Mouse (Mus musculus): ENCODE data around the gene Ankrd44.

Gene Ankrd44

DNA sequence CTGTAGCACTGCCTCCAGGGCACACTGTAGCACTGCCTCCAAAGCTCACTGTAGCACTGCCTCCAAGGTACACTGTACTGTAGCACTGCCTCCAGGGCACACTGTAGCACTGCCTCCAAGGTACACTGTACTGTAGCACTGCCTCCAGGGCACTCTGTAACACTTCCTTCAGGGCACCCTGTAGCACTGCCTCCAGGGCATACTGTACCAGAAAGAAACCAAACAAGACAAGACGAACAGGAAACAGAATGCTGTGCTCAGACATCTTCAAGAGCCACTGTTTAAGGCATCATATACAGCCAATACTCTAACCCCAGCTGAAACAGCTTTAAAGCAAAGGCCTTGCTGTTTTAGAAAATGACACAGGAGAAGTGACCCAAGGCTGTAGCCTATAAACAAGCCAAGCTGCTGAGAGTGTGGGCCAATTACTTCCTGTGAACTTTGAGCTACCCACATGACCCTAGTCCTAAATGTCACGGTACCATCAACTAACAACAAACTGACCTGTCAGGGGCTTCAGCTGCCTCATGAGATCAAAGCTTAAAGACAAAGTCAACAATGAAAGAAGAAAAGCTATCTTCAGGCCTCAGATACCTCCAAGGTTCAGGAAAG, 43.2 kb downstream of the Ankrd44 start:
- DNase-seq, result no peak

DNA sequence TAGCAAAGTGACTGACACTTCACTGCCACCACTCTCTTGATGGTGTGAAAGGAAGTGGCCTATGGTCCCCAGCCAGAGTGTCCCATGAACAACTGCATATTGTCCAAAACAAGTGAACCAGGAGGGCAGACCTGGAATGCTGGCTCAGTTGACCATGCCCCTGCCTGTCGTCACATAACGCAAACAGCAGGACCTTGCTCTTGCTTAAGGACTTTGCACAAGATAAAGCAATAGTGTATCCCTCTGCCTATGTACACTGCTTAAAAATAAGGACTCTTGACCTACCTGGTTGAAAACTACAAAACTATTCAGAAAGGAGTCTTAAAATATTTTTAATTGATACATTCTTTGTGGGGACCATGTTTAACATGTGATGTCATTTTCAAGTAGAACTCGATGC, 44.7 kb downstream of the Ankrd44 start:
- no peak for DNase-seq

DNA sequence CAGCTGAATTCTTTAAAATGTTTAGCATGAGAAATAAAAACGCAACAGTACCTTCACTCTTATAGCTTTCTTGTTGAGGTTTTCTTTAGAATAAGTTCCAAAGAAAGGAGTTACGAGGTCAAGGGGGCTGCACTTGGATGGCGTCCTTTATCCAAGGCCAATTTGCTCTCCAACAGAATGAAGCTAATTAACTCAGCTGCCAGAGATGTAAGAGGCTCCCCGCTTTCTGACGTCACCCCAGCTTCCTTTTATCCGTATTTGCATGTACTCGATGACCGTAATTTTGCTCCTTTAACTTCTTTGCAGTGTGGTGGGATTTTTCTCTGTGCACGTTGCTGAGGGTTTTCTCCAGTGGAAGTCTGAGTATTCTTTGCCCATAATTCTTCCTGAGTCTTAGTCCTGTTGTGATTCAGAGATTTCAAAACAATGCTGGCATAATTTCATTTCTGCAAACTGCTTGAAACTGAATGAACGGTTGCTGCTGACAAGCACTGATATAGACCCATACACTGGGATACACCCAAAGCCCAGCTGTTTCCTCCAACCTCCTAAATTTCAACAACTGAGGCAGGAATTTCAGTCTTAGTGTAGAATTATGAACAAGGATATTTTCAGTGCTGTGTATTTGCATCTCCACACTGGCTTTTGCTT, 48.6 kb downstream of the Ankrd44 start:
- no peak for DNase-seq

DNA sequence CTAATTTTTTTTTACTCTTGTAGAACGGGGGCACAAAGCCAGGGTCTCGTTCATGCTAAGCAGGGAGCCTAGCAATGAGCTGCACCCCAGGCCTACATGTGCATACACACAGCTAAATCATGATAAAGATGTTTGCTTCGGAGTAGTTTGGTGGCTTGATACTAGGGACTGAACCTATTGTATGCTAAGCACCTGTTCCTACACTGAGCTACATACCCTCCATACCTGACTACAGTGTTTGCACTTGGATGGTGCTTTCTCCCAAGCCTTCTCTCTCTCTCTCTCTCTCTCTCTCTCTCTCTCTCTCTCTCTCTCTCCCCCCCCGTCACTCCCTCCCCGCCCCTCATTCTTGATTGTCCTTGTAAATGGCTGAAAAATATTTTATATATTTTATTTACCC, 49.2 kb downstream of the Ankrd44 start:
- no peak for DNase-seq

DNA sequence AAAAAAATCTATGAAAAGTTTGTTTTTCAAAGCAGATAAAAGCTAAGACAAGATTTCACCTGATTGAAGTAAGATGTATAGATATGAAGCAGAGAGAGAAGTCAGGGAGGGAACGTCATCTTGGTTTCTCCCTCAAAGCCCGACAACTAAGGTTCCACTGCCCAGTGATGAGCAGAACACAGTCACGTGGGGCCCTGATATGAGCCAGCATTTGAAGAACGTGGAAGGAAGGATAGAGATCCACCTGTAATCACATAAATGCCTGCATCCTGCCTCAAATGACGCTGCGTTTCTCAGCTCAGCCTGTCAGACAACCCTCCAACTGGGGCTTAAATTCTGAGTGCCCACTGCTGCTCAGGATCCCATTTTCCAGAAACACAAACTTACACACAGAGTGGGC, 52.1 kb downstream of the Ankrd44 start:
- DNase-seq, result no peak

DNA sequence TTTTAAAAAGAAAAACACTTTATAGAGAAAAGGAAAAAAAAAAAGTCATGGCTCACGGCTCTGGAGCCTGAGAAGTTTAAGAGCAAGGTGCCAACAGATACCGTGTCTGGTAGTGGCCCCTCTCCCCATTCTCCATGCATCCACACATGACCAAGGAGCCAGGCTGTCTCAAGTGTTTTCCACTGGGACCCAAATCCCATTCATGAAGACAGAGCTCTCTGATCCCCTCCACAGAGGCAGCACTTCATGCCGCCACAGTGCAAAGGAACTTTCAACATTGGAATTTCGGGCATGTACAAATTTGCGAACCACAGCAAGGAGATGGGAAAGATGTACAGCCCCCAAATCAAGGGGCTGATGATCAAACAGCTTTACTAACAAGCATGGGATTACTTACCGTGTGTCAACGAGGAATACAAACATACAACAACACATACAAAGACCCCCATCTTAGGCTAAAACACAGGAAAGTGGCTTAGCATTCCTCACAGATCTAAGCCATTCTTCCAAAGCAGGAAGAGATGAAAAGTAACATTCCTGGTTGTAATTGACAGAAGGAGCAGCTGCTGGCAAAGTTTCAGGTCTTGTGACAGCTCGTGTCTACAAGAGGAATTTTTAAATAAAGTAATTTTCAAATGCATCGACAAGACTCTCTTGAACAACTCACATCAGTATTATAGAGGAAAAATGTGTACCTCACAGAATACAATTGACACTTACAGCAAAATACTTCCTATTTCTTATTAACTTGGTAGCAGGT, 53.1 kb downstream of the Ankrd44 start:
- no peak for DNase-seq

DNA sequence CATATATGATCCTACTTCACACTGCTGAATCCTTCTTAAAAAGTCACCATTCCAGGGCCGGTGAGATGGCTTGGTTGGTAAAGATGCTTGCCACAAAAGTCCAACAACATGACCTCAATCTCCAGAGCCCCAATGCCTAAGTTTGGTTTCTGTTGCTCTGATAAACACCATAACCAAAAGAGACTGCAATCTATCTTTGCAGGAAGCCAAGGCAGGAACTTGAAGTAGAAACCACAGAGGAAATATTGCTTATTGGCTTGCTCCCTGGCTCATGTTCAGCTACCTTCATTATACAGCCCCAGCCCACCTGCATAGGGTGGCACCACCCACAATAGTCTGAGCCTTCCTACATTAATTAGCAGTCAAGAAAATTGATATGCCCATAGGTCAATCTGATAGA, 54.9 kb downstream of the Ankrd44 start:
- no peak for DNase-seq

DNA sequence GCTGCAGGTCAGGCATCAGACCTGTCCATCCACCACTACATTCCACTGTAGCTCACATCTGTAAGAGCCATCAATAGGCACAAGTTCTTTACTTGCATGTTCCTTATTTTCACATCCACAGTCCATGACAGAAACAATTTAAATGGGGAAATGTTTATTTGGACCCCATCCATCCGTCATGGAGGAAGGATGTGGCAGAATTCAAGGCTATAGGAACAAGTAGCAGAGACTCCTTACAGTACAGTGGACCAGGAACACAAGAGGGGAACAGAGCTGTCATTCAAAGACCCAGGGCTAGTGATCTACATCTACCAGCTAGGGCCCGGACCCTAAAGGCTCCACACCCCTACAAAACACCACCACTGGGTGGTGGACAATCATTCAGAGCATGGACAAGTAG, 55.6 kb downstream of the Ankrd44 start:
- no peak for DNase-seq

DNA sequence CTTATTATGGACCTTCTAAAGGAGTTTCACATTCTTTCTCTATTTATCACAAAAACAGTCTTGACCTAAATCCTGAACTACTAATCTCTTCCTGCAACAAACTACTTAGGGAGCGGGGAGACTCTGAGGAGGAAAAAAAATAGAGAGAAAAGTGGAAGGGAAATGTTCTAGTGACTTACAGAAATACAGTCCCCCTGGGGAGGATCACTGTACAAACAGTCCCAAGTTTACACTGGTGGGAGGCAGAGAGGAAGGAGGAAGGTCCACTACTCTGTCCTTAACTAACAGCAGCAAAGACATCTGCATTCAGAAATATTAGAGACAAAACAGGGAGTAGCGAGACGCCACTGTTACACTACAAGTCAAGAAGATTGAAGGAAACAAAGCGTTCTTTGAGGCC, 59.0 kb downstream of the Ankrd44 start:
- no peak for DNase-seq

DNA sequence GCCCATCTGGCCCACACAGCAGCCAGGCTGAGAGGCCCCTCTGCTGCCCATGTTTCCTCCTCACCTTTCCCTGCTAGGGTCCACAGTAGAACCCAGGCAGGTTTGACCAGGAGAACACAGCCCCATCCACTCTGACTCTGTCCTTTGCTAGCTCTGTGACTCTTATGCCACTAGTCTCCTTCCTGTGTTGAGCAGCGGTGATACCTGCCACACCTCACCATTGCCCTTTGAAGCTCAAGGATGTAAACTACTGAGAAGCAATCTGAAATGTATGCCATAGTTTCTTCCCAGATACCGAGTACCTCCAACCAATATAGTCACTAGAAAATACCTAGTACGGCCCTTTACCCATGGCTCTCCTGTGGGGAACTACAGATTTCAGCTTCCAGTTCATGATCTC, 60.1 kb downstream of the Ankrd44 start:
- no peak for DNase-seq

DNA sequence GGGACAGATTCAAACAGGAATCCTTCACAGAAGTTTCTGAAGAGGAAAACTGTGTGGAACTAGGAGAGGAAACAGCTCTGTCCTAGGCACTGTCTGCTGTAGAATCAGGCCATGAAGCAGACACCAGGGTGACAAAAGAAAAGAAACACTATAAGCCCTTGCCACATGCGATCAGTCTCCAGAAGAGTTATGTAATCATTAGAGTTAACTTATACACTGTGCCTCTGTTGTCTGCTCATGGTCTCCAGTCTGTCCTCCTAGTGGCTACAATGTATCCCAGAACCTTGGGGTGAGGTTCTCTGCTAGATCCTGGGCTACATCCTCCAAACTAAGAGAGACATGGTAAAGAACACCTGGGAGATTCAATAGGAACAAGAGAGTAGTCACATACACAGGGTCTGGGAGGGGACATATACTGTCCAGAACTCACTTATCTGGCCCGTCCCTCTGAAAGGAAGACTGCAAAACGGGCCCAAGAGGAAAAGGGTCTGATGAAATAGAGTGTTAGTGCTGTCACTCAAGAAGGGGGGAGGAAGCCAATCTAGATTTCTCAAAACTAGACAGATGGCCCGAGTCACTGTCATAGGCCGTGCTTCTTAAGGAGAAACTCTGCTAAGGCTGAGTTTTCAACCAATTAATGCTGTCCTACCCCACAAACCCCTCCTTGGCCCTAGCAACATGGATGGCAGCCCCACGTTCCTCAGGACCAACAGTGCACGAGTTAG, 61.1 kb downstream of the Ankrd44 start:
- DNase-seq, result no peak

DNA sequence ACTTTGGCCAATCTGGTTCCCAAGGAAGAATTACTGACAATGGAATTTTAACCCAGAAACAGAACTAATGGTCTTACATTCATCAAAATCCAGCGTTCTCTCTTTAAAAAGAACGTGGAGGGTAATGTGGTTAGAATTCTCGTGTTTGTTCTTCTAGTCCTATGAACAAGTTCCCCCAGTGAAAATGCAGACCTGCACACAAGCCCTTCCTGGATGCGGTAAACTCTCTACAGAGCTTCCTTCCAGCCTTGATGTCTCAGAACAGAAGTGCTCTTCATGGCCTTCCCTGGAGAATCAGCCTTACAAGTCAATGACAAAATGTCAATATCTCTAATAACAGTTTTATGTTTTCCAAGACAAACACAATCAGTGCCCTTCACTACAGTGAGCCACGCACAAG, 65.8 kb downstream of the Ankrd44 start:
- no peak for DNase-seq

DNA sequence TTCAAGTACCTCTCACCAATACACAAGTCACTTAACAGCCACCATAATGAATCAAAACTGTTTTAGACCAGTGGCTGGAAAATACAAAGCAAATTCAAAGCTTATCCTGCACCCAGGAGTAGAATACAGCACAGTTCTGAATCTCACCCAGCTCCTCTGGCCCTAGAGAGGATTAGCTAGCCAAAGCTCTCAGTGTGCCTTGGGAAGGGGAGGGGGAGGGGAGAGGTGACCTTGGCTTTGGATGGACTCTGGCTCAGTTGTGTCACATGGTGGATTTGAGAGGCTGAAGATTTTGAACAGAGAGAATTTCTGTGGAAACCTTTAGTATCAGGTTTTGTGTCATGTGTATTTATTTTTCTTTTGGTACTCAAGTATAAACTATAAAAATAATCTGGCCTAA, 66.3 kb downstream of the Ankrd44 start:
- DNase-seq, result no peak

DNA sequence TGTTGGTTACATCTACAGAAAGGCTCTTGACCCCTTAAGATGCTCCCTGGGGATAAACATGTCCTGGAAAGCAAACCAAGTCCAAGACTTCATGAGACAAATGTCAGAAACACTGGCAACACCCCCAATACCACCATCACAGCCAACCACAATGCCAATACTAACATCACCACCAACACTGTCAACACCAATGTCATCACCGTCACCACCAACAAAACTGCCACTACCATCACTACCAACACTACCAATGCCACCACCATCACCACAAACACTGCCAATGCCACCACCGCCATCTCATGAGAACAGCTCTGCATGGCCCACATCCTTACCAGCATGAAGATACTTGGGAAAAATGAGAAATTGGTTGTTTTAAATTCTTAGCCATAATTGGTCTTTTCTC, 67.3 kb downstream of the Ankrd44 start:
- no peak for DNase-seq

DNA sequence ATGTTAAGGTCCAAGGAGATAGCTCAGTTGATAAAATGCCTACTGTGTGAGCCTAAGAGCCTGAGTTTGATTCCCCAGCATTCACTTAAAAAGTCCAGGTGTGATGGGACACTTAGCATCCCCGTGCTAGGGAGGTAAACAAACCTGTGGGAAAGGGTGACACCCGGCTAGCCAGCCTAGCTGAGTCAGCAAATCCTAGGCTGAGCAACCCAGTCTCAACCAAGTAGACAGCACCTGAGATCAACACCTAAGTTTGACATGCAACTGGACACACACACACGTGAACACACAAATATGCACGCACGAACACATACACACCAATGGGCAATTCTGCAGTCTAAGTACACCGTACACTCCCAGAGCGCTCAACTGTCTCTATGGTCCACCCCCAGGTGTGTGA, 69.7 kb downstream of the Ankrd44 start:
- no peak for DNase-seq

DNA sequence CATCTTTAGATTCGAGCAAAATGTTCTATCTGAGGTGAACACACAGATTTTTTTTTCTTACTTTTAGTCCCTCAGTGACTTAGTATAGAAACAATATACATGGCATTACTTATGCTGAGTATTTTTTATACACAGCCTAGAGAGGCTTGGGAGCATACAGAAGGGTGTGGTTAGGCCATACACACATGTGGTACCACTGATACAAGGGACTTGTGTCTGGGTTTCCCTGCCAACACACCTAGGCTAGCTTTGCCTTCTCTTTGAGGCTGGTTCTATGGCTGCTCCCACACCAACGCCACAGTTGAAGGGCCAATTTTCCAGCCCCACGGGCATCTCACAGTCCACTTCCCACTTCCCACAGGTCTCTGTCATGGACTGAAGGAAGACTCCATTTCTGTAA, 70.2 kb downstream of the Ankrd44 start:
- DNase-seq, result no peak

DNA sequence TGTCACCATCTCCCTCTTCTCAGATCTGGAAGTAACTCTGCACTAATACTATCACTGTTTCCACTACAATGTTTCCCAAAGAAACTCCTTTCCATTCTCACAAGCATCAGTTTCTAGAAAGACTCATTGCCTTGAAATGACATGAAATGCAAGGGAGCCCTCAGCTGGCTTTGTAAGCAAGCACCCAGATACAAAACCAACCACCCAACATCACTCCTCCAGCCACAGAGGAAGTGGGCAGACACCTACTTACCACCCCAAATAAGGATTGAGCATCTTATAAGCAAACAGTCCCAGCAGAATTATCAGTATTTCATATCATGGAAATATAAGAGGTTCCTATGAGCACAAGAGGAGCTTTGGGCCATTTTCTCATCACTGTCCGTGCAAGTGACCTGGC, 71.8 kb downstream of the Ankrd44 start:
- no peak for DNase-seq

DNA sequence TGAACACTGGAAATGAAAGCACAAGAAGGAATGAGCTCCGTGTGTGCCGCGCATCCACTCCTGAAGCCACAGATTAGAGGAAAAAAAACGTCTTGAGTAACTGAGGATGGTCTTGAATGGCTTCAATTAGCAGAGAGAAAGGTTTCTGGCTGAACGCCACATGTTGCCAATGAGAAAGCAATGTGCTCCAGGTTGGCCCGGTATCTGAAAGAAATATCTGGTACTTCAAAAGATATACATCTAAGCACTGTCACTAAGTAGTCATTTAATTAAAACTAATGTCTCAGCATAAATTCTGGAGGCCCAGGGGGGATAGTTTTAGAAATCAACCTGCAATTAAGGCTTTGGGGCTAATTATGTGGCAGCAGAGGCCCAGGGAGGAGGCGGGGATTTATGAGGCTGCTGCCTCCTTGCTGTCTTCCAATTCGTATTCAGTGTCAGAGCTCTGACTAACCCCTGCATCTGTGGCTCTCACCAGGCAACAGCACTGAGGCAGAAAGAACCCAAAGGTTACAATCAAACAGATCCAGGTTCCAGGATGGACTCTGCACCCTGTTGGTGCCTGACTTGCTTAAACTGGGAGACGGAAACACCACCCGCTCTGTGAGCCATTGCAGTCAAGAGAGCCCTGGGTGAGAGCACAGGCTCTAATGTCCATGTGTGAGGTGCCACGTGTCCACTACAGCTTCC, 72.7 kb downstream of the Ankrd44 start:
- DNase-seq, result no peak

DNA sequence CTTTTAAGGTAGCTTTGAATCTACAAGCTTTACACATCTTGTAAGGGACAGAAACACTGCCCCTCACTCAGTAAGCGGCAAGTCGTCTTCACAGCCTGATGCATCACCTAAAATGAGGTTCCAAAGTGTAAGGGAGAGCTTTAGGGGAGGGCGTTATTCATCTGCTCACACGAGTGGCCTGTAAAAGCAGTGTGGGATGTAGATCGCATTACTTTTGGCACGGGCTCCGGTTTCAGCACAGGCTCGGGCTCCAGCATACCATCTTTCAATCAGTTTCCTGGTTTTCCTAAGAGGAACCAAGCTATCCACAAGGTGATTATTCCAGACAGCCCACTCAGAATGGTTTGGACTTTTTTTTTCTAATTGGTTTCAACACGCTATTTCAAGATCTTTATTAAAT, 74.6 kb downstream of the Ankrd44 start:
- DNase-seq, result no peak

DNA sequence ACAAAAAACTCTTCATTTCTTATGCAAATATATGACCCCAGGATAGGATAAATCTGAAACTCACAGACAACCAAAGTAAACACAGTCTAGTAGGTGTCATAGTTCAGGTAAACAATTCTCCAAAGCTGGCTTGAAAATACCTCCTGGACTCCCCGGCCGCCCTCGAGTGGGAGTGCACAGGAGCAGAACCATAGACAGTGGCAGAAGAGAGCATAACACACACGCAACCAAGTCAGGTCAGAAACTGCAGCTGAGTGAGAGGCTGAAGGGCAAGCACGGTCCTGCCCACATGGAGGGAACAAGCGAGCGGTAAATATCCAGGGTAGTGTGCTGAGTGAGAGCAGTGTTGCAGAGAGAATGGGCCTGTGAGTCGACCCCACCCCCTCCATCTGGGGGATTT, 76.1 kb downstream of the Ankrd44 start:
- DNase-seq, result no peak

DNA sequence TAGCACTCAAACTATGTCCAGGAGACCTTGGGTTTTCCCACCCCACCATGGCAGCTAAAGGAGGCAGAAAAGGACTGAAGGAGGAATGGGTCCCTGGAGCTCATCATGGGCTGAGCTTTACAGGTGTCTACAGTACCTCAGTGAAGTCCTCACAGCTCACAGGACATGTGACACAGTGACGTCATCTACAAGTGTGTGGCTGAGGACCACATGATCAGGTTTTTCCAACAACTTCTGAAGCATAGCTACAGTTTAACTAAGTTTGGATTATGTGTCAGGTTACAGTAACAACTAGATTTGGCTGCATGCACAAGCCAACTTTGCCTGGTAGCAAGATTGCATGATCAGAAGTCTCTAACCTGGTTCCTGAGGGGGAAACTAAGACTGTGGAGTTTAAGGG, 78.9 kb downstream of the Ankrd44 start:
- no peak for DNase-seq

DNA sequence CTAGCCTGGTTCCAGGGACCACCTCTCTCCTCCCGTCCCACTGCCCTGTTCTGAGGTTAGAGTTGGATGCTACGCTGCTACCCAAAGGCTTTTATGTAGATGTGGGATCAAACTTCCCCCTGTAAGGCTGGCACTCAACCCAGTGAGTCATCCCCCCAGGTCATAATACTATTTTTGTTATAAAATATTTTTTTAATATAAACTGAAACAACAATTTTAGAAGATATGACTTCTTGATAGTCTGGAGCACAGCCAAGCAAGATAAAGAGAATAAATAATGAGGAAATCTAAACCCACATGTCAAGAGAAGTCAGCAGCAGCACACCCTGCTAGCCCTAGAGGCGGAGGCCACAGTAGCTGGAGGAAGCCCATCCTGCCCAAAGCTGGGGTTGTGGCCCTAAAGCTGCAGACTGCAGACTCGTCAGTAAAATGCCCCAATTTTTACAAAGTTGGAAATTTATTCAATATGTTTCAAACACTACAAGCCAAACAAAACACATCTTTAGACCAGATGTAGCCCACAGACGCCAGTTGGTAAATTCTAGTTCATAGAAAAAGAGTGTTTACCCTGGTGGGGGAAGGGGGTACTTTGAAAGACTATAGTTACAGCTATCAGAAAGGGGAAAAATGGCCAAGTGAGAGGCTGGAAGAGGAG, 79.7 kb downstream of the Ankrd44 start:
- DNase-seq, result no peak

DNA sequence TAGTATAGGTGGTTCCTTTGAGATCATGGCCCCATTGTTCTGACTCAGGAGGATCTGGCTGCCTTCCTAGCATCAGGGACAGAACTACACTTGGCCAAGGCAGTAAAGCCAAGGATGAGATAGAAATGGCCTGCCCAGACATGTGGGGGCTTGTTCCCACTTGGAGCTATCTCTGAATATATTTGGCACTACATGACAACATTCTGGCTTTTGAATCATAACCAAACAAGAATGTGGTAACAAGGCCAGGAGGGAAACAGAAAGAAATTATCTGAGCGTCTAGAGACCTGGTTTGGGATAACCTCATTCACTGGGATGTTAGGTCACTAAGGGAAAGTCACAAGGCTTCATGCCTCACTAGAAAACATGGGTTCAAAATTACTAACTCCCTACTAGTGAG, 81.8 kb downstream of the Ankrd44 start:
- no peak for DNase-seq
